Mouse (Mus musculus) mouse trophoblast stem cell (cell line): Measurements from ENCODE around the gene Piwil4.
"Not testable (repeated sequence)": the region's sequence is repeated elsewhere in the genome, so short reads cannot be mapped to it uniquely, and the experiment has no call there.

Experiments
- in situ Hi-C, 2 experiments: fragments of 300-500 bp; cut with MseI, MboI; formaldehyde crosslinking; loops; 2 replicates in 1 of 2; 3 replicates in 1 of 2; pipeline ENCODE4 v1.15.1; 2025

The Piwil4 gene

DNA sequence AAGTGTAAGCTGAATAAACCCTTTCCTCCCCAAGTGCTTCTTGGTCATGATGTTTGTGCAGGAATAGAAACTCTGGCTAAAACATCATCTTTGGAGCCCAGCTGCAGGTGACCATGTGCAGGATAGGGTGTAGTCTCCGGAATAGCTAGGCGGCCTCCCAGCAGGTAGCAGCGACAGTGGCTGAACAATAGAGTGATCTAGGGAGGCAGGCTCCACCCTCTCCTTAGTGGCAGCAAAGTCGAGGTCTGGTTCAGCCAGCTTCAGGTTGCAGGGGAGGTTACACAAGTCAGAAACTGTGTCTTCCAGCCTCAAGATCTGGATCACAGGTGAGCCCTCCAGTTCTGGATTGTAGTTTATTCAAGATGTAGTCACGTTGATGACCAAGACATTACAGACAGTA, 68.6 kb downstream of the Piwil4 start:
- in situ Hi-C loops: not testable (repeated sequence)

DNA sequence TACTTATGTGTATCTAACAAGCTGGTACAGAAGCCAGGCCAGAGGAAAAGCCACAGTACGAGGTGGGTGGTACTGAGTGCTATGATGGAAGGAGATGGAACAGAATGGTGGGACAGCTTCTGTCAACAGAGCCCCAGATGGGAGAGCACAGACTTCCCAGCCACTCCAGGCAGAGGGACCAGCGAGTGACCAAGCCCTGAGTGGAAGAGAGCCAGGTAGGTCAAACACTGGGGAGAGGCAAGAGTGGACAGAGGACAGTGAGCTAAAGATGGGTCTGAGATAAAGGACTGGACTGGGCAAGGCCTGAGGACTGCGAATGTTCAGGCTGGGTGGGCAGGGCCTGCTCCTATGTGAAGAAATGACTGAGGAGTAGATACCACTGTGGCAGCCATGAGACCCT, 72.2 kb downstream of the Piwil4 start:
- in situ Hi-C loops: no loop called here

DNA sequence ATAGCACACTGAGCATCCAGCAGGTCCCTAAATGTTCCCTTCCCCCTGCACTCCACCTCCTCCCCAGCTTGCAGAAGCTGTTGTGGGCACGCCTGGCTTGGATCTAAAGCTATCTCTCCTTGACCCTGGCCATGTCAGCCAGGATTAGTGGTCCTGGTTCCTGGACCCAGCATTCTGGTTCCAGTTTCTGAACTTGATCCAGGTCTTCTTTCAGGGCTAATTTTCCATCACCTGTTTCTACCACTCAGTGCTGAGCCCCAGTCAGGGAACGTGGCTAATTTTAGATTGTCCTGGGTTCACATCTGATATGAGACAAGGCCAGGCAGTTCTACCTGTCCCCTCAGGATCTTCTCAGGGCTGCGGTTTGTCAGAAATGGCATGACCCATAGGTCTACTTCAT, 74.5 kb downstream of the Piwil4 start:
- in situ Hi-C loops: no loop called here

DNA sequence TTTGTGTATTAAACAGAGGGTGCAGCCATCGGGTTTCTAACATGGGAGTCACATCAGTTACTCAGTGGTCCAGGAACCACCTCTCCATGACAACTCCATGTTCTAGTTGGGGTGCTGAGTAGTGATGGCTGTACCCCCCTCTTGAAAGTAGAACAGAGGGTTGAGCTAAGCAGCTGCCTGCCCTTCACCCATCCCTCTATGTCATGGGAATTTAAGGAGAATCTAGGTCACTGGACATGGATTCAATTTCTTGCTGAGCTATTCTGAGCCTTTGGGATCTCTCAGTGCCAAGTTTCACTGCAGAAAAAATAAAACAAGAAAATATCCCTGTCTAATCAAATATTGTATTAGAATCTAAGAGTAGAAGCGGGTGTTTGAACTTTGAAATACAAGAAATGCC, 76.9 kb downstream of the Piwil4 start:
- in situ Hi-C loops: no loop called here

DNA sequence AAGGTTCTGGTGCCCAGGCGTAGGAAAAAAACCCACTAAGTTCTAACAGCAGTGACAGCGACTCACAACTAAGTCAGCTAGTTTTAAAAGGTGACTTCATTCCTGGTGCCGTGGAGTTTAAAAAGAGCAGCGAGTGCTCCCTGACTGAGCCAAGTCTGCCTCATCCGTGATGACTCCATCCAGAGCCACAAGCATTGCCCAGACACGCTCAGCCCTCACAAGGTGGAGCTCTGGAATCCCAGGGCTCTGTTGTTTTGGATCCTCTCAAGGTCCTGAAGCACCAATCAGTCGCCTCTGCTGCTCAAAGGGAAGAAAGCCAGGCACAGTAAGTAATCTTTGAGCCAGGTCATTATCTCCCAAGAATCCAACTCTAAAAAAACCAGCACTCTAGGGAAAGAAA, 77.7 kb downstream of the Piwil4 start:
- in situ Hi-C loops: no loop called here

DNA sequence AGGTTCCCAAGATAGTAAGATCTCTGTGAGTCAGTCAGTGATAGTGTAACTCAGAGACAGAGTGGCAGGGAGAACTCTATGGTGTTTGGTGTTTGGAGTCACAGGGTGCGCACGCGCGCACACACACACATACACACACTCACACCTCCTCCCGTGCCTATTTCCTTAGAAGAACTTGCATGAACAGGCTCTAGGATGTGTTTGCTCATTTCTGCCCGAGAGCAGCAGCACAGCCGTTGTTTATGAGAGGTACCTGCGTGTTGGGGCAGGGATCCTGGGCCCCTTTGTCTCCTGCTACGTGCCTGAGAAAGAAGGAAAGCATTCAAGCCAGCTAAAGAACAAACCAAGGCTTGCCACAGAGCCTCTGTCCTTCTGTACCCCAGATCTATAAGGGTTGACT, 78.4 kb downstream of the Piwil4 start:
- in situ Hi-C loops: no loop called here

DNA sequence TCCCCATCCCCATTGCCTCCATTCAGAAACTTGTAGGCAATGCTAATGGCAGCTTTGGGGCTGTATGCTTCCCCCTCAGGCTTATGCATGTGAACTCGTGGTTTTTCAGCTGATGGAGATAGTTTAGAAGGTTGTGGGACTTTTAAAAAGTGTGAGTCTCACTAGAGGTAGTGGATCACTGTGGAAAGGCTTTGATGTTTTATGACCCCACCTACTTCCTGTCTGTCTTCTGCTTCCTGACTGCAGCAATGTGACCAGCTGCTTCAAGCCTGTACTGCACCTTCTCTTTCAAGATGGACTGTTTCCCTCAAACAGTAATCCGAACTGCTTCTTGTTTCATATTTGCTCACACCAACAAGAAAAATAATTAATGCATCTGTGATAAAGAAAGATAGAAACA, 82.6 kb downstream of the Piwil4 start:
- in situ Hi-C loops: no loop called here

DNA sequence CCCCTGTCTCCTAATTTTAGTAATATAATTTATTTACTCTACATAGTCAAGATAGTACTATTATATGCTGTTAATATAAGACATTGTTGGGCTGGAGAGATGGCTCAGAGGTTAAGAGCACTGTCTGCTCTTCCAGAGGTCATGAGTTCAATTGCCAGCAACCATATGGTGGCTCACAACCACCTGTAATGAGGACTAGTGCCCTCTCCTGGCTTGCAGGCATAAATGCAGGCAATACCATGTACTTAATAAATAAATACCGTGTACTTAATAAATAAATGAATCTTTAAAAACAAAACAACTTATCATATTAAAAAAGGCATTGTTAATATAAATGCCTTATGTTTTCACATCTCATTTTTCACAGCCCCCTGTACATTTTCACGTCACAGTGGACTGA, 86.5 kb downstream of the Piwil4 start:
- in situ Hi-C loops: no loop called here

DNA sequence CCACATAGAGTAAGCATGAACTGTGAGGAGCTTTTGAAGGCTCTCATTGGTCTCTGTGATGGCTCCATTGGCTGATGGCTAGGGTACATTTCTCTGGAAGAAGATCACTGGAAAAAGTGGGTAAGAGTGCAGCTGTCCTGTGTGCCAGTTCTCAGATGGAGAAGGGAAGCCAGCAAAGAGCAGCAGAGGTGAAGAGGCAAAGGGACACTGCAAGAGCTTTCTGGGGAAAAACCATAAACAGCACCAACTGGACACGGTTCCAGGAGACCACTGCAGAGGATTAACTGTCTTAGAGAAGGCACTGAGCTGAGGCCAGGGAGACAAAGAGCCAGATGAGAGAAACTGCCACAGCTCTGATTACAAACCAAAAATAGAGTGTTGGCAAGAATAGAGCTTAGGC, 87.8 kb downstream of the Piwil4 start:
- in situ Hi-C loops: no loop called here

DNA sequence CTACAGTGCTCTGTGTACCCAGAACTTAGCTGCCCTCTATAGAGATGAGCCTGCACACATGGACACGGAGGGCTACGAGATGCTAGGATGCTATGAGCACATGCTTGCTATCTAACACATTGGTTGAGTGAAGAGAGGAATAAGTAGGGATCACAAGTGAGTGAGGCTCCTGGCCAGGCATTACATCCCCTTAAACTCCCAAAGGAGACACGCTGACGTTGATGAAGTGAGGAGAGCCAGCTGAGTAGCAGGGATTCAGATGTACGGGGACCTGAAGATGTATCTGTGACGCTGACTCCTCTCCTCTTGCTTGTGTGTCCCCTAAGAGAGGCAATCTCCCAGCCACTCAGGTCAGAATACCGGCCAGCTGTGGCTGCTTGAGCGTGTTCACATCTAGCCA, 92.7 kb downstream of the Piwil4 start:
- in situ Hi-C loops: no loop called here

DNA sequence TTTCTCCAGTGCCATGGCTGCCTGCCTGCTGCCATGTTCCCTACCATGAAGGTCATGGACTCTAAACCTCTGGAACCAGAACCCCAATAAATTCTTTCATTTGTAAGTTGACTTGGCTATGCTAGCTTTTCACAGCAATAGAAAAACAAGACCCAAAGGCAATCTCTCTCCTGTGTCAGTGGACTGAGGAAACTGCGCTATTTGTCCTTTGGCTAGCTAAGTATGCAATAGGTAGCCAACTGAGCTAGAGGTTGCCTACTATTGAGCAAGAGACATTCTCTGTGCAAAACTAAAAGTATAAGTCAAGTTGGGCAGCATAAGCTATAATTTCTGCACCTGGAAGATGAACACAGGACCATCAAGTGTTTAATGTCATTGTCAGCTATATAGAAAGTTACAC, 93.9 kb downstream of the Piwil4 start:
- in situ Hi-C loops: no loop called here
